Mouse (Mus musculus) heart, adult 18-20 months (tissue): ENCODE measurements around the gene Il20rb. TPM values are rescaled to one million over a fixed set of nuclear protein-coding genes. Genes with fewer than 3 reads are reported as not detected.
A peak's percentile ranks its signal among the peaks of the same experiment; 100 is the strongest.

ENCODE experiments used
- DNase-seq, 2 experiments: peaks; one replicate each; pipeline ENCODE4 v3.0.0; 2021 to 2022; ENCODE audit warnings: mixed read lengths in 1 of 2
- long read RNA-seq, 2 experiments: library from polyadenylated mRNA; stranded (forward); transcript quantifications; one replicate each; pipeline ENCODE4 v2.0.0; 2021
- total RNA-seq, 2 experiments: library from RNA; stranded (reverse); gene quantifications; 2 replicates each; pipeline ENCODE4 v1.2.3; 2021

Il20rb gene
- 1 to 10 TPM in 1 of 2 experiments, under 1 TPM in 1; 0.47 to 1.2 TPM for total RNA-seq
- long read RNA-seq, experiment 1, result 0 reads
- long read RNA-seq, experiment 2, result 0 reads

GRCm38 (mm10) chr9:100486431-100486830 is at the start of gene Il20rb:
Il20rb (minus strand) TSS chr9:100486788.
- peak in 1 of 2 experiments; percentile 50 for DNase-seq

GRCm38 (mm10) chr9:100535618-100536262 is 49.2 kb upstream of the Il20rb start:
- no peak for DNase-seq

GRCm38 (mm10) chr9:100534686-100535085 is 48.1 kb upstream of the Il20rb start:
- no peak for DNase-seq

- DNase-seq, result no peak
Measured at GRCm38 (mm10) chr9:100532847-100533505, 46.4 kb upstream of the Il20rb start.

GRCm38 (mm10) chr9:100531296-100531695 is 44.7 kb upstream of the Il20rb start:
- DNase-seq, result no peak

- DNase-seq, result no peak
Measured at GRCm38 (mm10) chr9:100525225-100525624, 38.6 kb upstream of the Il20rb start.

GRCm38 (mm10) chr9:100522029-100522428 is 35.4 kb upstream of the Il20rb start:
- DNase-seq, result no peak

- DNase-seq, result peak; percentile 66 to 81
Measured at GRCm38 (mm10) chr9:100520586-100520985, 34.0 kb upstream of the Il20rb start.

- DNase-seq, result no peak
Measured at GRCm38 (mm10) chr9:100520012-100520411, 33.4 kb upstream of the Il20rb start.

GRCm38 (mm10) chr9:100507581-100507980 is 21.0 kb upstream of the Il20rb start:
- peak in 1 of 2 experiments; percentile 69 for DNase-seq

GRCm38 (mm10) chr9:100506652-100507051 is 20.1 kb upstream of the Il20rb start:
- peak; percentile 86 to 89 for DNase-seq

- DNase-seq, result no peak
Measured at GRCm38 (mm10) chr9:100505498-100505897, 18.9 kb upstream of the Il20rb start.

GRCm38 (mm10) chr9:100493611-100494261 is 7.1 kb upstream of the Il20rb start:
- no peak for DNase-seq

- no peak for DNase-seq
Measured at GRCm38 (mm10) chr9:100491424-100491823, 4.8 kb upstream of the Il20rb start.

GRCm38 (mm10) chr9:100488969-100489368 is 2.4 kb upstream of the Il20rb start:
- DNase-seq, result no peak

GRCm38 (mm10) chr9:100488056-100488713 is 1.6 kb upstream of the Il20rb start:
- DNase-seq, result peak in 1 of 2 experiments; percentile 32

- no peak for DNase-seq
Measured at GRCm38 (mm10) chr9:100483318-100483717, 3.3 kb downstream of the Il20rb start.

- DNase-seq, result no peak
Measured at GRCm38 (mm10) chr9:100481626-100482025, 5.0 kb downstream of the Il20rb start.

GRCm38 (mm10) chr9:100474056-100474455 is 12.5 kb downstream of the Il20rb start:
- no peak for DNase-seq

GRCm38 (mm10) chr9:100473361-100473760 is 13.2 kb downstream of the Il20rb start:
- DNase-seq, result no peak

GRCm38 (mm10) chr9:100472931-100473330 is 13.7 kb downstream of the Il20rb start:
- no peak for DNase-seq

GRCm38 (mm10) chr9:100471605-100471953 is 15.0 kb downstream of the Il20rb start:
- DNase-seq, result no peak
